Mouse (Mus musculus) v-Abl transformed pro-B cells (cell line): ENCODE measurements at regions not wholly inside any gene's neighbourhood (a gene's known extent, or its start where the extent isn't known, plus 50 kb on each side); places are given as distances from the start of the nearest gene placed in this dataset.

ENCODE experiments used
- in situ Hi-C, 2 experiments: fragments of 400-800 bp; cut with MboI; formaldehyde crosslinking; loops; one replicate each; pipeline ENCODE4 v1.15.1; 2025; ENCODE audit not compliant: unreplicated experiment in 2 of 2

- in situ Hi-C loops, result no loop called here
Observed at GRCm38 (mm10) chr7:118042914-118043313, 73.1 kb downstream of the Rps15a start.

- in situ Hi-C loops, result no loop called here
Observed at GRCm38 (mm10) chr7:118039862-118040261, 76.1 kb downstream of the Rps15a start.

- in situ Hi-C loops, result no loop called here
Observed at GRCm38 (mm10) chr7:118037062-118037461, 78.9 kb downstream of the Rps15a start.

GRCm38 (mm10) chr7:118026106-118026526 lies 89.9 kb downstream of the Rps15a start:
- in situ Hi-C loops, result no loop called here

GRCm38 (mm10) chr7:118004620-118005019 lies 111.4 kb downstream of the Rps15a start:
- in situ Hi-C loops, result no loop called here

- in situ Hi-C loops, result no loop called here
Observed at GRCm38 (mm10) chr7:118001881-118002280, 114.1 kb downstream of the Rps15a start.

- in situ Hi-C loops, result no loop called here
Observed at GRCm38 (mm10) chr7:118001121-118001520, 114.9 kb downstream of the Rps15a start.

GRCm38 (mm10) chr7:117982177-117982576 lies 133.8 kb downstream of the Rps15a start:
- in situ Hi-C loops, result no loop called here

- in situ Hi-C loops, result no loop called here
Observed at GRCm38 (mm10) chr7:117971176-117971575, 144.8 kb downstream of the Rps15a start.

- in situ Hi-C loops, result no loop called here
Observed at GRCm38 (mm10) chr7:117943435-117943834, 172.6 kb downstream of the Rps15a start.

- in situ Hi-C loops, result no loop called here
Observed at GRCm38 (mm10) chr7:117939618-117940017, 176.4 kb downstream of the Rps15a start.

GRCm38 (mm10) chr7:117934908-117935307 lies 181.1 kb downstream of the Rps15a start:
- in situ Hi-C loops, result no loop called here

- in situ Hi-C loops, result no loop called here
Observed at GRCm38 (mm10) chr7:117931234-117931895, 184.6 kb downstream of the Rps15a start.

- in situ Hi-C loops, result no loop called here
Observed at GRCm38 (mm10) chr7:117930392-117930791, 185.6 kb downstream of the Rps15a start.

GRCm38 (mm10) chr7:117926396-117926795 lies 189.6 kb downstream of the Rps15a start:
- in situ Hi-C loops, result no loop called here

GRCm38 (mm10) chr7:117922270-117922669 lies 193.7 kb downstream of the Rps15a start:
- in situ Hi-C loops, result no loop called here

- in situ Hi-C loops, result no loop called here
Observed at GRCm38 (mm10) chr7:117918206-117918995, 197.6 kb downstream of the Rps15a start.

GRCm38 (mm10) chr7:117916915-117917314 lies 199.1 kb downstream of the Rps15a start:
- in situ Hi-C loops, result no loop called here

- in situ Hi-C loops, result no loop called here
Observed at GRCm38 (mm10) chr7:117912453-117912852, 203.5 kb downstream of the Rps15a start.

- in situ Hi-C loops, result no loop called here
Observed at GRCm38 (mm10) chr7:117911062-117911461, 204.9 kb downstream of the Rps15a start.

- in situ Hi-C loops, result loop anchor here in 1 of 2 experiments (25.0 kb wide), 1 partner anchor 259 kb away; no protein-coding TSS in a partner anchor
Observed at GRCm38 (mm10) chr7:117896528-117896927, 219.5 kb downstream of the Rps15a start.

- in situ Hi-C loops, result loop anchor here (10.0 to 25.0 kb wide), 4 partner anchors 218 to 892 kb away; no protein-coding TSS in a partner anchor
Observed at GRCm38 (mm10) chr7:117887288-117887687, 228.7 kb downstream of the Rps15a start.
